Mouse (Mus musculus) neural tube, embryonic 11.5 days (tissue): ENCODE data around the gene Sbk1. TPM values are rescaled to one million over a fixed set of nuclear protein-coding genes. Genes with fewer than 3 reads are reported as not detected.
A peak's percentile ranks its signal among the peaks of the same experiment; 100 is the strongest.

ENCODE experiments used
- ATAC-seq: fragments of 200-750 bp; cut with Nextera tagmentation; 2 replicates; pipeline ENCODE4 v1.8.0; 2017; ENCODE audit warnings: moderate number of reproducible peaks, mild to moderate bottlenecking, moderate TSS enrichment, moderate library complexity; ENCODE audit not compliant: insufficient read depth, low FRiP score, low TSS enrichment
- DNase-seq: peaks from one replicate; pipeline ENCODE4 v3.0.0-alpha.2; 2015; ENCODE audit warnings: low spot score
- H3K27ac ChIP-seq: fragments of 300-500 bp; sonication (generic); 2 replicates; pipeline ENCODE4 v1.5.1; 2014; ENCODE audit warnings: low read depth, mild to moderate bottlenecking, low read length
- H3K27me3 ChIP-seq: fragments of 300-500 bp; sonication (generic); 2 replicates; pipeline ENCODE4 v1.6.1; 2014; ENCODE audit warnings: mild to moderate bottlenecking, low read length, mixed read lengths; ENCODE audit not compliant: control insufficient read depth, insufficient read depth
- H3K36me3 ChIP-seq: fragments of 300-500 bp; sonication (generic); 2 replicates; pipeline ENCODE4 v1.6.1; 2014; ENCODE audit warnings: mild to moderate bottlenecking, low read length, moderate library complexity, mixed read lengths; ENCODE audit not compliant: control insufficient read depth, insufficient read depth
- H3K4me1 ChIP-seq: fragments of 300-500 bp; sonication (generic); 2 replicates; pipeline ENCODE4 v1.6.1; 2014; ENCODE audit warnings: low read length, mixed read lengths; ENCODE audit not compliant: control insufficient read depth, insufficient read depth
- H3K4me2 ChIP-seq: fragments of 300-500 bp; sonication (generic); 2 replicates; pipeline ENCODE4 v1.6.1; 2014; ENCODE audit warnings: low read depth, mild to moderate bottlenecking, moderate library complexity
- H3K4me3 ChIP-seq: fragments of 300-500 bp; sonication (generic); 2 replicates; pipeline ENCODE4 v1.5.1; 2014; ENCODE audit warnings: low read depth, low read length
- H3K9ac ChIP-seq: fragments of 300-500 bp; sonication (generic); 2 replicates; pipeline ENCODE4 v1.6.1; 2014; ENCODE audit warnings: mild to moderate bottlenecking, low read length
- H3K9me3 ChIP-seq: fragments of 300-500 bp; sonication (generic); 2 replicates; pipeline ENCODE4 v1.6.1; 2016; ENCODE audit warnings: low read length; ENCODE audit not compliant: control insufficient read depth
- WGBS: fragments of 180-500 bp; shearing (Covaris S2); extraction: QIAGEN DNeasy Blood & Tissue Kit; methylation state at CpG from one replicate; pipeline ENCODE4 v1.1.7; 2014; 5-methylcytosine and 5-hydroxymethylcytosine counted together
- polyA plus RNA-seq: library from polyadenylated mRNA; unstranded; fragments of >200 nt; fragmentation: Nextera tagmentation; extraction: Ambion mirVana; gene quantifications from 2 replicates; pipeline ENCODE4 v1.2.1, GENCODE M21; 2014

Gene Sbk1
- polyA plus RNA-seq, 1 experiment from 2014 or later, result 227 TPM

- no peak overlapping the region for H3K4me3 ChIP-seq
- 78% methylated on average over 14 of the region's 14 CpGs for WGBS
- H3K9me3 ChIP-seq, result no peaks in the 10 kb centered on the region
- H3K9ac ChIP-seq, result no peak overlapping the region
- ATAC-seq (no peak), DNase-seq (no peak)
- no peaks in the 10 kb centered on the region for H3K27me3 ChIP-seq
- H3K27ac ChIP-seq, result no peak overlapping the region
- H3K4me2 ChIP-seq, result no peak overlapping the region
- H3K36me3 ChIP-seq, result no peaks in the 10 kb centered on the region
- H3K4me1 ChIP-seq, result no peaks in the 10 kb centered on the region
These were observed 31.5 kb upstream of the Sbk1 start for GRCm38 (mm10) chr7:126240814-126241360.

GRCm38 (mm10) chr7:126244168-126244750 lies 28.2 kb upstream of the Sbk1 start:
- H3K36me3 ChIP-seq, result no peaks in the 10 kb centered on the region
- H3K9me3 ChIP-seq, result no peaks in the 10 kb centered on the region
- H3K27ac ChIP-seq, result no peak overlapping the region
- H3K4me3 ChIP-seq, result no peak overlapping the region
- ATAC-seq (no peak), DNase-seq (no peak)
- peaks cover 3% of the 10 kb centered on the region; the same call in 1 of the 2 replicates for H3K4me1 ChIP-seq
- H3K27me3 ChIP-seq, result no peaks in the 10 kb centered on the region
- no peak overlapping the region for H3K9ac ChIP-seq
- 71% methylated on average over 6 of the region's 6 CpGs for WGBS
- no peak overlapping the region for H3K4me2 ChIP-seq

DNA sequence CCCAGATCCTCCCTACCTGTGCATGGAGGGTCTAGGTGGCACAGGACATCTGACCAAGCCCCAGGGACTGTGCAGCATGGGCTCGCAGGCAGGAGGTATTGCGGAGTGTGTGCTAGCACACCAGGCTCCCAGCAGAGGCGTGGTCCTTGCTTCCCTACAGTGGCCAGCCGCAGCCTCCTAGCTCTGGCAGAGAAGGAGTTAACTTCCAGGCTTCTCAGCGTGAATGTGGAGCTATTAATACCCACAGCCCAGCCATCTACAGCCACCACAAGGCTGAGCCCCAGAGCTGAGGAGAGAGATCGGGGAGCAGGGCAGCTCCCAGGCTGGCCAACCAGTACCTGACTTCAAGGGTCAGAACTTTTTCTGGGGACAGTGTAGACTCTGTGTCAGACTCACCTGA lies 24.3 kb upstream of the Sbk1 start:
- 4% methylated on average over 6 of the region's 6 CpGs for WGBS
- Histone ChIP-seq H3K9me3 (no peaks in the 10 kb centered on the region), H3K4me2 (no peak overlapping the region), H3K27ac (no peak overlapping the region), H3K36me3 (no peaks in the 10 kb centered on the region), H3K4me3 (no peak overlapping the region), H3K27me3 (no peaks in the 10 kb centered on the region), H3K9ac (peak overlapping the region; percentile 6; the same call in 1 of the 2 replicates), H3K4me1 (peaks cover 3% of the 10 kb centered on the region; the same call in 1 of the 2 replicates)
- ATAC-seq (no peak), DNase-seq (no peak)

GRCm38 (mm10) chr7:126248641-126249141 lies 23.7 kb upstream of the Sbk1 start:
- Histone ChIP-seq H3K36me3 (no peaks in the 10 kb centered on the region), H3K4me2 (no peak overlapping the region), H3K4me3 (no peak overlapping the region), H3K4me1 (peaks cover 3% of the 10 kb centered on the region; the same call in 1 of the 2 replicates), H3K9me3 (no peaks in the 10 kb centered on the region), H3K27me3 (no peaks in the 10 kb centered on the region), H3K27ac (no peak overlapping the region), H3K9ac (peak overlapping the region; percentile 6; the same call in 1 of the 2 replicates)
- 58% methylated on average over 17 of the region's 17 CpGs for WGBS
- DNase-seq (no peak), ATAC-seq (no peak)

DNA sequence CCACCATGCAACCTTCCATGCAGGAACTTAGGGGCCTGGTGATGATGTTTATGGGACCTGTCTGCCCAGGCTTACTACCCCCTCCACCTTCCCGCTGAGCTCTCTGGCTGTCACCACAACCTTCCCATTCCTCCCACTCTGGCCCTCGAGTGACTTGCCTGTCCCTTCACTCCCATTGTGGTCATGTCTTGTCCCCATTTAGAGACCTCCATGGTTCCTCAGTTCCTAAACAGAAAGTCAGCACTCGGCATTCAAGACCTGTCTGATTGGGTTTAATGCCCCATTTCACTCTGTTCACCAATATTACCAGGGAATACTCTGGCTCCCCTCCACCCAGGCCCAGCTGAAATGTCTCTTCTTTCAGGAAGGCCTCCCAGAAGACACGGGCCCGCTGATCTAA lies 23.3 kb upstream of the Sbk1 start:
- no peak for ATAC-seq

DNA sequence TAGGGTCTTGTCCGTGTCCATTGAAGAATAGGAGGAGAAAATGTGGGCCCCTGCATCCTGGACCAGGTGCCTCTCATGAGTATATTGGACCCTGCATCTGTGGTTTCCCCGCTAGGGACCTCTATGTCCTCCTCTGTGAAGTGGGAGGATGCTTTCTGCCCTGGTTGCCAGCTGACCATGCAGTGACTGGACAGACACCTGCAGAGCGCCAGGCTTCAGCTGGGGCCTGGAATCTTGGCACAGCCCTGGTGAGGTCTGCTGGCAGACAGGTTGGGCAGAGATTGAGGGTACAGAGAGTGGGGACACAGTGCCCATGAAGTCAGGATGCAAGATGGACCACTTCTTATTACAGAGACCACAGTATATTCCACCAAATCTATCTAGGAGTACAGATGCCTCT lies 22.4 kb upstream of the Sbk1 start:
- Histone ChIP-seq H3K4me3 (no peak overlapping the region), H3K4me2 (no peak overlapping the region), H3K27me3 (no peaks in the 10 kb centered on the region), H3K9me3 (no peaks in the 10 kb centered on the region), H3K9ac (no peak overlapping the region), H3K36me3 (no peaks in the 10 kb centered on the region), H3K27ac (no peak overlapping the region), H3K4me1 (peaks cover 3% of the 10 kb centered on the region; the same call in 1 of the 2 replicates)
- DNase-seq, result no peak
- 89% methylated on average over 3 of the region's 3 CpGs for WGBS
- no peak for ATAC-seq

More for the DNA sequence above, 23.3 kb upstream of the Sbk1 start:
- H3K36me3 ChIP-seq, result no peaks in the 10 kb centered on the region
- H3K27ac ChIP-seq, result no peak overlapping the region
- peaks cover 3% of the 10 kb centered on the region; the same call in 1 of the 2 replicates for H3K4me1 ChIP-seq
- H3K27me3 ChIP-seq, result no peaks in the 10 kb centered on the region
- H3K9ac ChIP-seq, result no peak overlapping the region
- H3K4me2 ChIP-seq, result no peak overlapping the region
- no peak for DNase-seq
- WGBS, result 67% methylated on average over 5 of the region's 5 CpGs
- no peaks in the 10 kb centered on the region for H3K9me3 ChIP-seq
- H3K4me3 ChIP-seq, result no peak overlapping the region

DNA sequence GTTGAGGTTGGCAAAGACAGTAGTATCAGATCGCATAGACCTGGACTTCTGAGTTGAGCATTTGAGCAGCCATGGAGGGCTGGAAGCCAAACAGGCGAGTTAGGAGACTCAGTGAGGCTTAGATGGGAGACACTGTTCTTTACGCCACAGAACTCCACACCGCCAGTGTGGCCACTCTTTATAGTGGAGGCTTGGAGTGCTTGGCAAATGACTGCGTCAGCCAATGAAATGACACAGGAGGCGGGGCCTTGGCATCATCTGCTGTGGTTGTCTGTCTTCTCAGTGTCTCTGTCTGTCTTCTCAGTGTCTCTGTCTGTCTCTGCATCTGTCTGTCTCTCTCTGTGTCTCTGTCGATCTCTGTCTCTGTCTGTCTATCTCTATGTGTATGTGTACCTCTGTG lies 21.9 kb upstream of the Sbk1 start:
- 69% methylated on average over 7 of the region's 7 CpGs for WGBS
- no peak for DNase-seq
- H3K27me3 ChIP-seq, result no peaks in the 10 kb centered on the region
- no peak overlapping the region for H3K4me2 ChIP-seq
- H3K9me3 ChIP-seq, result no peaks in the 10 kb centered on the region
- no peak overlapping the region for H3K9ac ChIP-seq
- no peak overlapping the region for H3K27ac ChIP-seq
- no peak for ATAC-seq
- peaks cover 3% of the 10 kb centered on the region; the same call in 1 of the 2 replicates for H3K4me1 ChIP-seq
- no peak overlapping the region for H3K4me3 ChIP-seq
- H3K36me3 ChIP-seq, result no peaks in the 10 kb centered on the region

- H3K27ac ChIP-seq, result no peak overlapping the region
- DNase-seq, result no peak
- H3K36me3 ChIP-seq, result no peaks in the 10 kb centered on the region
- H3K4me1 ChIP-seq, result peaks cover 3% of the 10 kb centered on the region; the same call in 1 of the 2 replicates
- H3K27me3 ChIP-seq, result no peaks in the 10 kb centered on the region
- no peak overlapping the region for H3K4me3 ChIP-seq
- no peak for ATAC-seq
- no peaks in the 10 kb centered on the region for H3K9me3 ChIP-seq
- WGBS, result 67% methylated on average over 3 of the region's 3 CpGs
- H3K9ac ChIP-seq, result no peak overlapping the region
- no peak overlapping the region for H3K4me2 ChIP-seq
These were observed 20.7 kb upstream of the Sbk1 start for GRCm38 (mm10) chr7:126251698-126252097.

DNA sequence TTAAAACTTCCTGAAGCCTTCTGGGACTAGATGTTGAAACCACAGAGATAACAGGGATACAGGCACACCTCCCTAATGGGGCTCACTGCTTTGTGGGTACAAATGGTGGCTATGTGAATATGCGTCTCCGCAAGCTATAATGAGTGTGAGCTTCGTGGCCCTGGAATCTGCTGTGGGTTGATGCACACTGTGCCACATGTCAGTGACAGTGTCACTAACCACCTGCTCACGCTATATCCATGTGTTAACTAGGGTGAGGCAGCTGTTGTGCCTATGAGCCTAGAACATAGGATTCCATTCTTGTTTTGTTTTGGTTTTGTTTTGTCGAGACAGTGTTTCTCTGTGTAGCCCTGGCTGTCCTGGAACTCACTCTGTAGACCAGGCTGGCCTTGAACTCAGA lies 20.2 kb upstream of the Sbk1 start:
- DNase-seq (no peak), ATAC-seq (no peak)
- Histone ChIP-seq H3K9ac (no peak overlapping the region), H3K4me3 (no peak overlapping the region), H3K27ac (no peak overlapping the region), H3K4me1 (peaks cover 3% of the 10 kb centered on the region; the same call in 1 of the 2 replicates), H3K27me3 (no peaks in the 10 kb centered on the region), H3K36me3 (no peaks in the 10 kb centered on the region), H3K4me2 (no peak overlapping the region), H3K9me3 (no peaks in the 10 kb centered on the region)
- 89% methylated on average over 5 of the region's 5 CpGs for WGBS
